Mouse (Mus musculus): ENCODE results near the gene Chd1.
A peak's percentile ranks its signal among the peaks of the same experiment; 100 is the strongest.

The Chd1 gene

DNA sequence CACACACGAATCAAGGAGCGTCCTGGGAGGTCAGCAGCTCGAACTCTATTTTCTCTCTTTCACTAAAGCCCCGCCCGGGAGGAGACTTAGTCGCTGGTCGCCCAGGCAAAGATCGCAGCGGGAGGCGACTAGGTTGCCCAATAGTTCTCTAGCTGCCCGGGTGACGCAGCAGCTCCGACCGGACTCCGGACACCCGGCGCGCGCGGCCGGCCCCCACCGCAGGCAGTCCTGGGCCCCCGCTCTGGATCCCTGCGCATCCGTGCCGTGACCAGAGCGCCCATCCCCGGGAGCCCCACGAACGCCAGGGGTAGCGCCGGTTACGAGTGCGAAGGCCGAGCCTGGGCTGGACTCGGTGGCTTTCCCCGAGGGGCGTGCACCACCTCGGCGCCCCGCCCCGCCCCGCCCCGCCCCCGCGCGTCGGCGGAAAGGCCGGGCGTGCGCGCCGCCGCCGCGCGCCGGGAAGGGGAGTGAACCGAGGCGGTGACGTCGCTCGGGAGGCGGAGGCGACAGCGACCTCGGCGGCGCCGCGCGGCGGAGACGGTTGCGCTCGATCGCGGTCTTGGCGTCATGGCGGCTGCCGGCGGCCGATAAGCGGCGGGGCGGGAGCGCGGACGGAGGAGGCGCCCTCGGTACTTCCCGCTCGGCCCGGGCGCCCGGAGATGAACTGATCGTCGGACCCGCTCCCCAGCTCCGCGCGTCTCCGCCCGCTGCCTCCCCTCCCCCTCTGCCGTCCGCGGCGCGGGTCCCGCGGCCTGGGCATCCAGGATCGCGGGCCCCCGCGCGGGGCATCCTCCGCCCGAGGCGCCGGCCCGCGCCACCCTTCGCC is at the start of gene Chd1:
TSS of gene Chd1 (plus strand) at position 493 of the 826 bp plus-strand sequence.
- DNase-seq (ENCODE audit: low spot score in 2 of 2) = peak; percentile 93 to 94

DNA sequence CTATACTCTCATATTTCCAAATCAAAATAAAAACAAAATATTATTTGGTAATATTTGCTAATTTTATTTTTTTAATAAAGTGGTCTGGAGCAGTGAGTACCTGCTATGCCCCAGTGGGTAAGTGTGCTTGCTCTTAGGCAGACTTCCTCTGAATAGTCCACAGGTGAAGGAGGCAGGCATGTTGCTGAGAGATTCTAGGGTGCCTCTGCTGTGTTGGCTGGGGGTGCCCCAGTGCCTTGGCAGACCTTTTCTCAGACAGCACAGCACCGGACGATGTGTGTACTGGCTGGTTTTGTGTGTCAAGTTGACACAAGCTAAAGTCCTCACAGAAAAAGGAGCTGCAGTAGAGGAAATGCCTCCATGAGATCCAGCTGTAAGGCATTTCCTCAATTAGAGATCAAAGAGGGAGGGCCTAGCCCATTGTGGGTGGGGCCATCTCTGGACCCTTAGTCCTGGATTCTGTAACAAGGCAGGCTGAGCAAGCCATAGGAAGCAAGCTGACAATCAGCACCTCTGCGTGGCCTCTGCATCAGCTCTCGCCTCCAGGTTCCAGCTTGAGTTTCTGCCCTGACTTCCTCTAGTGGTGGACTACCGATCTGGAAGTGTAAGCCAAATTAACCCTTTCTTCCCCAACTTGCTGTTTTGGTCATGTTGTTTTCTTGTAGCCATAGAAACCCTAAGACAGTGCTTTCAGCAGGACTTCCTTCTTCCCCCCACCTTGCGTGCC is 47.7 kb upstream of the Chd1 start:
- DNase-seq (ENCODE audit: low spot score in 2 of 2) = no peak

DNA sequence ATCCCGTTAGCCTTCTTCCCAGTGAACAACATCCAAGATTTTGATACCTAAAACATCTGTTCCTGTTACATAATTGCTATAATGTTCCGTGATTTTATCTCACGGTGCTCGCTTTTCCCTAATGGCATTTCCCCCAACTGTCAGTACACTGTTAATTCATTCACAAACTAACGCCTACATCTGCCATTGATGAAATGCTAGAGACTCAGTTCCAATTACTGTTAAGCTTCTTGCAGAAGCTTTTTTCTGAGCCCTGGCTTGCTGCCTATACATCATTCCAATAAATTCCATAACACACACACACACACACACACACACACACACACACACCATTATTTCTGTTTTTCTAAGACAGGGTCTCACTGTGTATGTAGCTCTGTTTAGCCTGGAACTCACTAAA is 31.9 kb upstream of the Chd1 start:
- DNase-seq (ENCODE audit: low spot score in 2 of 2) = no peak

DNA sequence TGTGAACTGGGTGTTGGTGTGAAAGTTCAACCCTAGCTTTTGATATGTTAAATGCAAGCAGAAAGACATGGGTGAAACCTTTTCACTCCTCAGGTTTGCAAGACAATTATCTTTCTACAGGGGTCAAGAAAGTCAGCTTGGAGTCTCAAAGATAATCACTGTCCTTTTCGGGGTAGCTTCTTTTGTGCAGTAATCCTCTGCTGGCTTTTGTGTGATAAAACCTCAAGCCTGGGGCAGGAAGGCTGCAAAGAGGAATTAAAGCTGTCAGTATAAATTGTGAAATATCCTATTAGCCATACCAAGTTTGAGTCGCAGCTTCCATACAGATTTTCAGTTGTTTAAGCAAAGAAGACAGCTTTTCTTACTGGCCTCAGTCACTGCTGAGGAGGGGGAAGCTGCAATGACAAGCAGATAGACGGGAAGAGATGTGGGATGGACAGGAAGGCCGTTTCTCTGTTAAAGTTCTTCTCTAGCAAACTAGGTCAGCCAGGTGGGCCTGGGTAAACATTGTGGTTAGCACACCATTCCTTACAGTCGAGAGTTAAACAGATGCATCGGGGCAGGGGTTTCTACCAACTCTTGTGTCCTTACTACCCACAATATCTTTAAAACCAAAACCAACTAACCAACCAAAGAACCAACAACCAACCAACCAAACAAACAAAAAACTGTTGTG is 26.7 kb upstream of the Chd1 start:
- DNase-seq (ENCODE audit: low spot score in 2 of 2) = no peak

DNA sequence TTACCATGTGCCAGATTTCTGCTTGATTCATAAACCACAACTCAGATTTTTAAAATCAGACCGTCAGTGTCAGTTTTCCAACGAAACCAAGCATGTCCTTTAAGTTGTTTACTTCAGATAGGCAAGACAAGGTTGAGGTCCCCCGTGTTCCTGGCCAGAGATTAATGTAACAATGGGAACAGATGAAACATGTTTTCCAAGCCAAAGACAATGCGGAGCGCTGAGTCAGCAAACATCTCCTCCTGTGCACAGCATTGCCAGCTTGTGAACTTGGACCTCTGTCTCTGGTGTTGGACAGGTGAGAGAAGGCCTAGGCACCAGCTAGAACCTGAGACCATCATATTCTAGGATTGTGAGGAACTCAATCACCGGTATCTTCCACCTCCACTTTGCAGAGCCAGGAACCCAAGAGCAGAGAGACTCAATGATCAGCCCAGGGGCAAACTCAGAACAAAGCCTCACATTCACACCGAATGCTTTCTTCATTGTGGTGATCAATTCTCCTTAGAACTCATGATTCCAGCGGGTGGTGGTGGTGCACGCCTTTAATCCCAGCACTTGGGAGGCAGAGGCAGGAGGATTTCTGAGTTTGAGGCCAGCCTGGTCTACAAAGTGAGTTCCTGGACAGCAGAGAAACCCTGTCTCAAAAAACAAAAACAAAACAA is 24.7 kb upstream of the Chd1 start:
- no peak for DNase-seq (ENCODE audit: low spot score in 2 of 2)

DNA sequence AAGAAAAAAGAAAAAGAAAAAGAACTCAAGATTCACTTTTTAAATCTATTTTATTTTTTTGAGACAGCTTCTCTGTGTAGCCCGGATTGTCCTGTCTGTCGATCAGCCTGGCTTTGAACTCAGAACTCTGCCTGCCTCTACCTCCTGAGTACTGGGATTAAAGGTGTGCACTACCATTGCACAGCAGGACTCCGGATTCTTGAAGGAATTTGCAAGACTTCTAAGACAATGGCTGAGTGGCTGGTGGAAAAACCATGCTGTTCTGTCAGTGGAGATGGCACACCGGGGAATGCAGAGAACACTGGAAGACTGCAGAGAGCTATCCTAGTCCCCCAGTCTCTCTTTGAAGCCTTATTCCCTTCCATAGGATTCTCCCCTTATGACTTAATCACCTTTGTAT is 24.1 kb upstream of the Chd1 start:
- DNase-seq (ENCODE audit: low spot score in 2 of 2) = no peak

DNA sequence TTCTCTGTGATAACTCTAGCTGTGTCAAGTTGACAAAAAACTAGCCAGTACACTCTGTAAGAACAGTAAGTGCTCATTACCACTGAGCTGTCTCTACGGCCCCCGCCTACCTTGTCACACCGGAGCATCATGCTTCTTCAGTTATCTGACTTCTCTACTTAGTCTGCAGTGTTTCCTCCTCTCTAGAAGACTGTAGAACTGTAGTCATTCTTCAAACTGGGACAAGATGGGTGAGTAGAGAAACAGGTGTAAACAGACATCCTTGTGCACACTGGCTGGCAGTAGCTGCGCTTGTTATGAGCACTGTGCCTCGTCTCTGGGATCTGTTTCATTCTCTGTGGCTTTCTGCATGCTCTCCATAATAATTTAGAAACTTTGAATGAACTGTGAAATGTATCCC is 18.4 kb upstream of the Chd1 start:
- no peak for DNase-seq (ENCODE audit: low spot score in 2 of 2)

DNA sequence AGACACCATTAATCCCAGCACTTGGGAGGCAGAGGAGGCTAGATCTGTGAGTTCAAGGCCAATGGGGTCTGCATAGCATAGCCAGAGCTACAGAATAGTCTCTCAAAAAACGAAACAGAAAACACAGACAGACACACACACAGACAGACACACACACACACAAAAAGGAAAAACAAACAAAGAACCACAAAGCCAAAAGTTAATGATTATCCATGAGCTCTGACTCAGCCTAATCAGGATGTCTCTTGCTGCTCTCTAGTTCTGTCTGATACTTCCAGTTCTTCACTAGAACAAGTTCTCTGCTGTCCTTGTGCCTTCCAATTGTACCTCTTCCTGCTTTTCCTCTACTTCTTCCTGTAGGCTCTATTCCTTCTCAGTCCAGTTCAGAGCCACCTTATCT is 14.5 kb upstream of the Chd1 start:
- DNase-seq (ENCODE audit: low spot score in 2 of 2) = no peak

DNA sequence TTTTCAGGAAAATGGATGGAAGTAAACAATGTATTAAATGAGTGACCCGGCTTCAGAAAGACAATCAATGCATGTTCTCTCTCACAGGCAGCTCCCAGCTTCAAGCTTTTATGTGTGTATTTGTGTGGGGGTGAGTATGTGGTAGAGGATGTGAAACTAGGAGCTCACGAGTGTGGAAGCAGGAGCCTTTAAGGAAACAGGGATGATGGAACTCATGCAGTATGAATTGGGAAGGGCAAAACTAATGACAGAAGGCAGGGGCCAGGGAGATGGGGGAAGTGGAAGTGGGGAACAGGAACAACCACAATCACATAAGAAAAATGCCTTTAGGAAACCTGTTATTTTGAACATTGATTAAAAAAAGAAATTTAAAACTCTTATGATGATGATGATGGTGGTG is 9.2 kb upstream of the Chd1 start:
- DNase-seq (ENCODE audit: low spot score in 2 of 2) = no peak

DNA sequence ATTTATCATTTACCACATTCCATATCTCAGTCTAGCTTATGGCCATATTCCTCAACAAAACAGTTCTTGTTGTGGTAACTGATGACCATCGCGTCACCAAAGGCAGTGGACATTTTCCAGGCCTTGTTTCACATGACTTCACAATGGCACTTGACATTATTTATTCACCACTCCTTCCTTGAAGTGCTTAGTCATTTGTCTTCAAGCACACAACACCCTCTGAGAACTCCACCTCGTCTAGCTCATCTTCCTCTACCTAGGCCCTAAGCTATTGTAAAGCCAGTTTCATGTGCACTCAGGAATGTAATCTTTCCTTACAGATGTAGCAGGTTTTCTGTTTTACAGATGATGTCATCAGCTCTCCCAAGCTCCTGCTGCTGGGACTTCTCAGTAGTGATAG is 5.8 kb upstream of the Chd1 start:
- DNase-seq (ENCODE audit: low spot score in 2 of 2) = no peak

DNA sequence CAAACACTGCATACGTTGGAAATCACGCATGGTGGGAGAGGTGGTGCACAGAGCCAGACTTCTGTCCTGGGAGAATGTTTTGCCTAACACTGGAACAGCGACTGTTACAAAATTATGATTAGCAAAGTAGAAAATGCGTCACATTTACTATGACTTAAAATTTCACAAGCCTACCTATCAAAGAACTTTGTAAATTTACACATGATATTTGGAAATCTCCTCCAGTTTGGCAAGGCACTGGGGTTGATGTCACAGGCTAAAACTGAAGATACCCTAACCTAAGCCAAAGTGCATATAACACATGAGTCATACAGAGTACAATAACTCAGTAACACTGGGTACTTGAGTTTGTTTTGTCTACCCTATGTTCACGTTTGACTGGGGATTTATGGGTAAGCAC is 3.3 kb upstream of the Chd1 start:
- no peak for DNase-seq (ENCODE audit: low spot score in 2 of 2)

DNA sequence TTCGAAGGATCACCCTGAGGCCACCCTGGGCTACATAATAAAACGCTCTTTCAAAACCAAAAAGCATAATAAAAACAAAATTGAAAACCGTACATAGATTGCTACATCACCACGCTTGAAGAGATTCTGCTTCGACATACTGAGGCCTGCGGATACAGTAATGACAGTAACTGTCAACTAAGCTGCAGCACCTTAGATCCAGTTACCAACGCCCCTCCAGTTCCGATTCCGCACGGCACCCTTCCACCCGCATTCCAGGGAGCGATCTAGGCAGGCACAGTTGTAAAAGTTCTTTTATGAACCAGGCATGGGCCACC is 651 bp upstream of the Chd1 start:
- no peak for DNase-seq (ENCODE audit: low spot score in 2 of 2)

DNA sequence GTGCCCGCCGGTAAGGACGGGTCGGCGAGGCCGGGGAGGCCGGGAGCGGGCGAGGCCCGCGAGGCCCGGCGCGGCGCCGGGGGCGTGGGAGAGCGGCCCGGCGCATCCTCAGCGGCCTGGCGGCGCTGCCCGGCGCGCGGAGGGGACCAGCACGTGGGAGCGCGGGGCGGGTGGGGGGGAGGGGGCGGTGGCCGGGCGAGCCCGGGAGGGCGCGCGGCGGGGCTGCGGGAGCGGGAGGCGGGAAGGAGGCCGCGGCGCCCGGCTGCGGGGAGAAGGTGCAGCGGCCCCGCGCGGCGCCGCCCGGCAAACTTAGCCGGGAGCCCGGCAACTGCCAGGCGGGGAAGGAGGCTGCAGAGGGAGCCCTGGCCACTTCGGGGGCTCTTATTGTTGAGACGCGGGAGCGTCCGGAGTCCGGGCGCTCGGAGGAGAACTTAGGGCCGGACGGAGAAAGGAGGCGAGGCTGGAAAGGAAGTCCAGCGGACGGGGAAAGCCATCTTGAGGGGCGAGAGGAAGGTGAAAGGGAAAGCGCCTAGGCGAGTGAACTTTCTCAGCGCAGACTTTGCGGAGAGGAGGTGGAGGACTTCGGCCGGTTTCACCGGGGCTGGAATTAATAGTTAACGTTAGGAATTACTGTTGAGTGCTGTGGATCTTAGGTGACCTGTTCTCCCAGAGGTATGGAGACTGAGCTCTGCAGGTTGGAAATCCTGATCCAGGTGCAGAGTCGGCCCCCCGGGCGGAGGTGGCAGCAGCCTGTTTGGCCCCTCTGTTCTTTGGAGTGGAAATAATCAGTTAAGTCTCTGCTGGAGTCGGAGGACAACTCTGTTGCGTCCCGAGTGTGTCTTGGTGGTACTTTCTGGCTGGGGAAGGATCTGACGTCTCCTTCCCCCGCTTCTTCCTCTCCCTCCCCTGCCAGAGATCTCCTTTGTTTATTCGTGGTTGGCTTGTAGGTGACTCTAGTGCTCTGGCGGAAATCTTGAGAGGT is 827 bp downstream of the Chd1 start:
- DNase-seq (ENCODE audit: low spot score in 2 of 2) = peak; percentile 59 to 78

DNA sequence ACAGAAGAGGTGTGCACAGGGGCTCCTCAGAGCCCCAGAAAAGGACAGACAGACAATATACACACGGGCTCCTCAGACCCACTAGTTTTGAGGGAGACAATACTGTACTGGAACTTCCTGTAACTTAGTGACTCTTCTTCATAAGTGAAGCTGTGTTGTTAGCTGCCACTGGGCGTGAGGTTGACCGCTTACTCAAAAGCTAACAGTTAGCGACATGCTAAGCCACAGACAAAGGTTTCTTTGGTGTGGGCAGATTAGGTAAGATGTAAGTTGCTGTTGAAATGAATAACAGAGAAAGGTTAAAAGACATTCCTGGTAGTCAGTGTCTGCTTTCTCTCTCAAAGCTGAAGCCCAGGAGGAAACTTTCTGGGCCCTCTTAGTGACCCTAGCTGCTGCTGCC is 9.7 kb downstream of the Chd1 start:
- no peak for DNase-seq (ENCODE audit: low spot score in 2 of 2)

DNA sequence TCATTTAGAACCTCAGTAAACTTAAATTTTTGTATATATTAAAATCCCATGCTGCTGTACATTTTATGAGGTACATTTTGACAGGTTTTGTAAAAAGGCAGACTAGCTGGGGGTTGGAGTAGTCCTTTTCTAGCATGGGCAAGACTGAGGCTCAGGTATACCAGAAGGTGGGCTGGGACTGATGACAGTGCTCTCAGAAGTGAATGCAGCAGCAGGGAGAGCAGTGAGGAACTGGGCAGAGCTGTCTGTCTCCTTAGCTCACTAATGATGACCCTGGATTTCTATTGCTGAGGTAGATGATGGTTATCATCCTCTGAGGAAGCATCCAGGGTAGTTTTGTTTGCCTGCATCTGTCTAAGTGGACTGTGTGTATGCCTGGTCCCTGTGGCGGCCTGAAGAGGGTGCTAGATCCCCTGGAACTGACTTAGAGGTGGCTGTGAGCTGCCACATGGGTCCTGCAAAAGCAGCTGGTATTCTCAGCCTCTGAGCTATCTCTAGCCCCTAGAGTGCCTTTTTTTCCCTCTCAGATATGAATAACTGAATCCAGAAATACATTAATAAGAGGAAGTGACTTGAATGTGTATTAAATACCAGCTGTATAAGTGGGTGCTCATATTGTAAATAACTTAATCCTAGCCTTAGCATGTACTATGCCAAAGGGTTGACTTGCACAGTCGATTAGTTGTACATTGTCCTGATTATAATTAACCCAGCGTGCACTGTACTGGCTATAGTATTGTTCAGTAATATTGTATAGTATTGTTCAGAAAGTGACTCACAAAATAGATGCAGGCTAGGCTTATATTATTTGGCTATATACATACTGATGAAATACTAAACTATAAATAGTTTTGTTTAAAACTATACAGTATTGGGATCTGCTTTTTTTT is 10.5 kb downstream of the Chd1 start:
- DNase-seq (ENCODE audit: low spot score in 2 of 2) = peak; percentile 25 to 74

DNA sequence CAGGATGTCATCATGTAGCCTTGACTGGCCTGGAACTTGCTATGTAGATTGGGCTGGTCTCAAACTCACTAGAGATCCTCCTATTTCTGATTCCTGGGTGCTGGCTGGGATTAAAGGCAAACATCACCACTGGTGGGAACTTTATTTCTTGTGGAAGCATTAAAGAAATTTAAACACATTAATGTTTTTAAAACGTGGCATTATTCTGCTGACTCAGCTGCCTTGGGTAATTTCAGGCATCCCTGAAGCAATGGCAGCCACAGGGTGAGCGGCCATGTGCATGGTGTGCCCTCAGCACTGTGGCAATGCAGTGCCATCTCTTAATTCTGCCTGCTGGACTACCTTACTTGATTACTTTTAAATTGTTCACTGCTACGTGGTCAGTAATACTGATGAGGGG is 11.2 kb downstream of the Chd1 start:
- no peak for DNase-seq (ENCODE audit: low spot score in 2 of 2)

DNA sequence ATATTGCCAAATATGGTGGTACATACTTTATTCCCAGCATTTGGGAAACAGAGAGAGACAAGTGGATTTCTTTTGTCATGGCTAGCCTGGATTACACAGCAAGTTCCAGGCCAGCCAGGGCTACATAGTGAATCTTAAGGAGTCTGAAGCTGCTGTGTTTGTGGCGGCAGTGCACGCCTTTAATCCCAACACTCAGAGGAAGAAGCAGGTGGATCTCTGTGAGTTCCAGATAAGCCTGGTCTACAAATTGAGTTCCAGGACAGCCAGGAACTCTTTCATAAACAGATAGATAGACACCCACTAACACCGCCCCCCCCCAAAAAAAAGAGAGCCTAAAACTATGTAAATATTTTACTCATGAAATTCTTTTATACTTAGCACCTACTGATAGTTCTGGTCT is 16.1 kb downstream of the Chd1 start:
- DNase-seq (ENCODE audit: low spot score in 2 of 2) = no peak

DNA sequence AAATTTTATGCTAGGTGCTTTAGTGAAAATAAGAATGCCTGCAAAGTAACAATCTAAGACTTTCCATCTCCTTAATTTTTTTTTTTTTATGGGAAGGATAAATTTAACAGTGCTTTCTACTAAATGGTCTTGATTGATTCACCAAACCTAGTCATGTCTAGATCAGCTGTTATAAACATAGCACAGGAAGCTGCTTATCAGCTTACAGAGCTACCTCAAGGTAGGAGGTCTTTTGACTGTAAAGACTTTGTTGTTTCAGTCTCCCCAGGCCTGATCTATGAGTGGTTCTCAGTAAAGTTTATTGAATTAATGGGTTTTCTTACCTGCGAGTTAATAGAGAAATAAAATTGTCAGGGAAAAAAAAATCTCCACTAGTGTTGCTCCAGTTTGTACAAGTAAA is 18.5 kb downstream of the Chd1 start:
- no peak for DNase-seq (ENCODE audit: low spot score in 2 of 2)

DNA sequence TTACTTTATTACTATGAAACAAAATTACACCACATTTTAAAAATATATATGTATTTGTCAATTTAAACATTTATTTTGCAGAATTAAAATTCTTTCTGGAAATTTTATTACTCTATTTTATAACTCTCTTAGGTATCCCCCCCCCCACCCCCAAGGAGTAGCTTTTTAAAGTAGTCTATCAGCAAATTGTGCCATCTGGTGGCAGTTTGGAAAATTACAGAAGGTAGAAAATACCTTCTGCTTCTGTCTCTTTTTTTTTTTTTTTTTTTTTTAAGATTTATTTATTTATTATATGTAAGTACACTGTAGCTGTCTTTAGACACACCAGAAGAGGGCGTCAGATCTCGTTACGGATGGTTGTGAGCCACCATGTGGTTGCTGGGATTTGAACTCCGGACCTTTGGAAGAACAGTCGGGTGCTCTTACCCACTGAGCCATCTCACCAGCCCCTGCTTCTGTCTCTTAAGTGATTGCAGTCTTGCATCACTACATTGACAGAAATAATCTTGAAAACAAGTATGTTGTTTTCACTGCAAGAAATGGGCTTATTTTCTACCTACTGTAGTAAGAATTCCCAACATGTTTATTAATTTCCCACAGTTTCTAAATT is 19.2 kb downstream of the Chd1 start:
- peak in 1 of 2 experiments; percentile 50 for DNase-seq (ENCODE audit: low spot score in 2 of 2)

DNA sequence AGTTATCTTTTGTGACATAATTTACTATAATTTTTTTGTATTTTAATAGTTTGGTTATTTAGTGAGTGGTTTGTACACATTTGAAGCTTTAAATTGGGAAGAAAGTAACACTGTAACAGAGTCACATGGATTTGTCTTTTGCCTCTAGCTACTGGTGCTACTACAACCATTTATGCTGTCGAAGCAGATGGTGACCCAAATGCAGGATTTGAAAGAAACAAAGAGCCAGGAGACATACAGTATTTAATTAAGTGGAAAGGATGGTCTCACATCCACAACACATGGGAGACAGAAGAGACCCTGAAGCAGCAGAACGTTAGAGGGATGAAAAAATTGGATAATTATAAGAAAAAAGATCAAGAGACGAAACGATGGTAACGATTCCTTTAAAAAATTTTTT is 26.9 kb downstream of the Chd1 start:
- DNase-seq (ENCODE audit: low spot score in 2 of 2) = no peak
